Mouse (Mus musculus) liver, postnatal 0 days (tissue): ENCODE measurements at regions not wholly inside any gene's neighbourhood (a gene's known extent, or its start where the extent isn't known, plus 50 kb on each side); places are given as distances from the start of the nearest gene placed in this dataset.

Experiments
- CTCF ChIP-seq: sonication (generic); IDR thresholded peaks from 2 replicates; pipeline ENCODE4 v1.5.1; 2016; ENCODE audit warnings: antibody characterized with exemption, low read depth
- EP300 ChIP-seq: IDR thresholded peaks from 2 replicates; pipeline ENCODE4 v1.6.1; 2016; ENCODE audit warnings: antibody characterized with exemption, low read depth, mild to moderate bottlenecking

GRCm38 (mm10) chr10:71485063-71485762 is 137.7 kb downstream of the Ipmk start:
- TF ChIP-seq CTCF (no peak), EP300 (no peak)
